Mouse (Mus musculus) C2C12 (cell line): Measurements from ENCODE around the gene Grip1.

ENCODE experiments used
- CEBPB ChIP-seq: IDR thresholded peaks from one replicate; pipeline ENCODE4 v1.6.1; 2011; ENCODE audit warnings: low read depth, mild to moderate bottlenecking, control low read depth, moderate library complexity
- CTCF ChIP-seq: IDR thresholded peaks from one replicate; pipeline ENCODE4 v1.5.1; 2011; ENCODE audit not compliant: control insufficient read depth, insufficient read depth, insufficient read length
- MAX ChIP-seq: IDR thresholded peaks from one replicate; pipeline ENCODE4 v1.6.1; 2011; ENCODE audit warnings: mild to moderate bottlenecking, control low read depth
- MYOD1 ChIP-seq: IDR thresholded peaks from one replicate; pipeline ENCODE4 v1.6.1; 2011; ENCODE audit warnings: low read depth; ENCODE audit not compliant: control insufficient read depth, insufficient read length
- USF1 ChIP-seq: IDR thresholded peaks from one replicate; pipeline ENCODE4 v1.6.1; 2011; ENCODE audit warnings: low read depth, mild to moderate bottlenecking, control low read depth, moderate library complexity

DNA sequence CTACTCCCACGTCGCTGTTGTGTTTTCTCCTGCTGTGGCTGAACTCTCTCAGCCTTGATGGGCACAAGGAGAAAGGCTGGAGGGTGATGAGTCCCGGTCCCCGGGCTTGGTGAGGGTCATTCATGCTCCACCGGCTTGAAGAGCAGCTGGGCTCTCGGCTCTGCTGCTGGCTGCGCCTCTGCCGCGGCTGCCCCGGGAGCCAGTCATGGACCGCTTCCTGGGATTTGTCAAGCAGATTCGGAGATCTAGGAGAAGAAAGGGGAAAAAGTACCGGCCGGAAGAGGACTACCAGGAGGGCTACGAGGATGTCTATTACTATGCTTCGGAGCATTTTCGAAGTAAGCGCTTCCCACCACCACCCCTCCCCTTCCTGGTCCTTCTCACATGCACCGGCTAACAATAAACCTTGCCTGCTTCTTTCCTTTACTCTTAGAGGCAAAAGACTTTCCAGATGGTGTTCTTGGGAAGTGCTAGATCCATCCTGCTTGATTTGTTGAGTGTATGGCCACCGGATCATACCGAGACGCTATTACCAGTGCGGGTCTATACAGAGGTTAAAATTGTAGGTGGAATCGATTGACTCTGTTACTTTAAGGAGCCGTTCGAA lies 238.8 kb downstream of the Grip1 start:
- TF ChIP-seq CTCF (no peak), MAX (no peak), MYOD1 (no peak), USF1 (no peak), CEBPB (no peak)
